Mouse (Mus musculus): Measurements from ENCODE around the gene Foxi3. TPM values are rescaled to one million over a fixed set of nuclear protein-coding genes. Genes with fewer than 3 reads are reported as not detected.

Foxi3 gene
- polyA plus RNA-seq, 1 experiment, result not detected

- H3K4me3 ChIP-seq (ENCODE audit: insufficient read depth, low read length), result no peak overlapping the region
- H3K4me1 ChIP-seq (ENCODE audit: control insufficient read depth, insufficient read depth, low read length), result no peaks in the 10 kb centered on the region
- no peak for TF ChIP-seq POLR2A (IDR thresholded peaks at IDR 0.05; ENCODE audit: borderline replicate concordance, low read depth, low read length)
Measured at GRCm38 (mm10) chr6:70954040-70954439, 2.3 kb upstream of the Foxi3 start.

GRCm38 (mm10) chr6:70955291-70955800, 985 bp upstream of the Foxi3 start:
- Histone ChIP-seq H3K4me3 (ENCODE audit: insufficient read depth, low read length) (no peak overlapping the region), H3K27ac (ENCODE audit: insufficient read depth, low read depth, low read length) (no peak overlapping the region), H3K4me1 (ENCODE audit: control insufficient read depth, insufficient read depth, low read length) (no peaks in the 10 kb centered on the region)
- TF ChIP-seq POLR2A (IDR thresholded peaks at IDR 0.05; ENCODE audit: borderline replicate concordance, low read depth, low read length), result no peak
- TF ChIP-seq CTCF (IDR thresholded peaks at IDR 0.05; ENCODE audit: low read depth, low read length), result no peak

More at GRCm38 (mm10) chr6:70954040-70954439, 2.3 kb upstream of the Foxi3 start:
- no peak overlapping the region for H3K27ac ChIP-seq (ENCODE audit: insufficient read depth, low read depth, low read length)

GRCm38 (mm10) chr6:70955841-70956240, 490 bp upstream of the Foxi3 start:
- Histone ChIP-seq H3K4me1 (ENCODE audit: control insufficient read depth, insufficient read depth, low read length) (no peaks in the 10 kb centered on the region), H3K27ac (ENCODE audit: insufficient read depth, low read depth, low read length) (no peak overlapping the region), H3K4me3 (ENCODE audit: insufficient read depth, low read length) (no peak overlapping the region)
- no peak for TF ChIP-seq CTCF (IDR thresholded peaks at IDR 0.05; ENCODE audit: low read depth, low read length)
- no peak for TF ChIP-seq POLR2A (IDR thresholded peaks at IDR 0.05; ENCODE audit: borderline replicate concordance, low read depth, low read length)

DNA sequence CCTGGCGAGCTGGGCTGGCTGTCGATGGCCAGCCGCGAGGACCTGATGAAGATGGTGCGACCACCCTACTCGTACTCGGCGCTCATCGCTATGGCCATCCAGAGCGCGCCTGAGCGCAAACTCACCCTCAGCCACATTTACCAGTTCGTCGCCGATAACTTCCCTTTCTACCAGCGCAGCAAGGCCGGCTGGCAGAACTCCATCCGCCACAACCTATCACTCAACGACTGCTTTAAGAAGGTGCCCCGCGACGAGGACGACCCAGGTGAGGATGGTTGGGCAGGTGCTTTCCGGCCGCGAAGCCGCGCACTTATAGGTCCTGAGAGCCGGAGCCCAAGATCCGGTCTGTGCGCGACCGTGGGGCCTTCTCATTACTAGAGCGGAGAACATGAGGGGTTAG, 605 bp downstream of the Foxi3 start:
- no peak overlapping the region for H3K4me3 ChIP-seq (ENCODE audit: insufficient read depth, low read length)
- H3K27ac ChIP-seq (ENCODE audit: insufficient read depth, low read depth, low read length), result no peak overlapping the region
- TF ChIP-seq CTCF (IDR thresholded peaks at IDR 0.05; ENCODE audit: low read depth, low read length) (no peak), POLR2A (IDR thresholded peaks at IDR 0.05; ENCODE audit: borderline replicate concordance, low read depth, low read length) (no peak)
- H3K4me1 ChIP-seq (ENCODE audit: control insufficient read depth, insufficient read depth, low read length), result no peaks in the 10 kb centered on the region

DNA sequence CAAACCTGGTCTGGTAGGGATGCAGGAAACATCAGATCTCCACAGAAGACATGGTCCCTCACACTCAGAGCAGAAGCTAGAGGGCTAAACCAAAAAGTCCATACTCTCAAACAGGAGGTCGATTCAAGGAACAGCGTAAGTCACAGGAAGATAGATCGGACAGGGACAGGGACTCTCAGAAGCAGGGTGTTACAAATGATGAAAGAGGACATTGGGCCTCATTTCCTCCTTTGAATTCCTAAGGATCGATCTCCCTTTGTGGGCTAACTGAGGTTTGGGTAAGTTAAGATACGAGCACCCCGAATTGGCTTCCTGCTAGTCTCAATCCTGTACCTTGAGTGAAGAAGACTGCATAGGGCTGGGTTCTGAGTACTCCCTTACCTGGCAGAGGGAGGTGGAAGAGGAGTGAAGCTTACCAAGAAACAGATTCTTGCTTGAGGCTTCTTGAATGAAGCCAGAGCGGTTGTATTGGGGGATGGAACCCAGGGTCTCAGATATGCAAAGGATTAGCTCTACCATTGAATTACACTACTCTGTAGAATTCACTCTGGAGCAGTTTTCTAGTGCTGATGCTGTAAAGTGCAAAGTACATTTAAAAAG, 1.1 kb downstream of the Foxi3 start:
- H3K4me3 ChIP-seq (ENCODE audit: insufficient read depth, low read length), result no peak overlapping the region
- TF ChIP-seq POLR2A (IDR thresholded peaks at IDR 0.05; ENCODE audit: borderline replicate concordance, low read depth, low read length) (no peak), CTCF (IDR thresholded peaks at IDR 0.05; ENCODE audit: low read depth, low read length) (no peak)
- no peaks in the 10 kb centered on the region for H3K4me1 ChIP-seq (ENCODE audit: control insufficient read depth, insufficient read depth, low read length)
- no peak overlapping the region for H3K27ac ChIP-seq (ENCODE audit: insufficient read depth, low read depth, low read length)

DNA sequence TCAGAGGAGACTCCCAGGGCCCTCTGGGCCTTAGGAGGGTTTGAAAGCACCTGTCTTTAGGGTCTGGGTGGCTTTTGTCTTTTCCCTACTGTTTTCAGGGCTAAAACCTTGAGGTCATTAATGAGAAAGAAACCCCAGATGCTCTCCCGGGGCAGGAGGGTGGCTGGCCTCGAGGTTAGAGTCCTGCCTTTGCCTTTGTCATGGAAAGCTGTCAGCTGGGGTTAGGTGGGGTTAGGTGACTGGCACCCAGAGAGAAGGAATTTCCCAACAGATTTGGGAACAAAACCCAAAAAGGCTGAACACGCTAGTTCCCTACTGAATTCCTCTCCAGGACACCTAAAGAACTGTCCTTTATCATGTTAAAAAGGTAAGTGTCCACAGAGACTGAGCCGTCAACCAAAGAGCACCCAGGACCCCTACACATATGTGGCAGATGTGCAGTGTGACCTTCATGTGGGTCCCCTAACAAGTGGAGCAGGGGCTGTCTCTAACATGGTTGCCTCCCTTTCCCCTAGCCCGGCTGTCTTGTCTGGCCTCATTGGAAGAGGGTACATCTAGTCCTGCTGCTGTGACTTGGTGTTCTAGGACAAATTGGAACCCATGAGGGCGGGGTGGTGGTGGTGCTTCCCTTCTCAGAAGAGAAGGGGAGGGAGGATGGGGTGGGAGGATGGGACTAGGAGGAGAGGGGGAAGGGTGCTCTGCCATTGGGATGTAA, 7.9 kb downstream of the Foxi3 start:
- no peak for TF ChIP-seq CTCF (IDR thresholded peaks at IDR 0.05; ENCODE audit: low read depth, low read length)
- TF ChIP-seq POLR2A (IDR thresholded peaks at IDR 0.05; ENCODE audit: borderline replicate concordance, low read depth, low read length), result no peak
- no peak overlapping the region for H3K27ac ChIP-seq (ENCODE audit: insufficient read depth, low read depth, low read length)
- no peaks in the 10 kb centered on the region for H3K4me1 ChIP-seq (ENCODE audit: control insufficient read depth, insufficient read depth, low read length)
- no peak overlapping the region for H3K4me3 ChIP-seq (ENCODE audit: insufficient read depth, low read length)

- no peak overlapping the region for H3K27ac ChIP-seq (ENCODE audit: insufficient read depth, low read depth, low read length)
- no peak overlapping the region for H3K4me3 ChIP-seq (ENCODE audit: insufficient read depth, low read length)
- no peaks in the 10 kb centered on the region for H3K4me1 ChIP-seq (ENCODE audit: control insufficient read depth, insufficient read depth, low read length)
- no peak for TF ChIP-seq POLR2A (IDR thresholded peaks at IDR 0.05; ENCODE audit: borderline replicate concordance, low read depth, low read length)
- no peak for TF ChIP-seq CTCF (IDR thresholded peaks at IDR 0.05; ENCODE audit: low read depth, low read length)
Measured at GRCm38 (mm10) chr6:70965694-70966093, 9.4 kb downstream of the Foxi3 start.

GRCm38 (mm10) chr6:70967422-70967821, 11.1 kb downstream of the Foxi3 start:
- TF ChIP-seq POLR2A (IDR thresholded peaks at IDR 0.05; ENCODE audit: borderline replicate concordance, low read depth, low read length) (no peak), CTCF (IDR thresholded peaks at IDR 0.05; ENCODE audit: low read depth, low read length) (no peak)
- no peak overlapping the region for H3K27ac ChIP-seq (ENCODE audit: insufficient read depth, low read depth, low read length)
- no peak overlapping the region for H3K4me3 ChIP-seq (ENCODE audit: insufficient read depth, low read length)
- H3K4me1 ChIP-seq (ENCODE audit: control insufficient read depth, insufficient read depth, low read length), result no peaks in the 10 kb centered on the region

- TF ChIP-seq CTCF (IDR thresholded peaks at IDR 0.05; ENCODE audit: low read depth, low read length), result no peak
- TF ChIP-seq POLR2A (IDR thresholded peaks at IDR 0.05; ENCODE audit: borderline replicate concordance, low read depth, low read length), result no peak
- no peak overlapping the region for H3K27ac ChIP-seq (ENCODE audit: insufficient read depth, low read depth, low read length)
- no peak overlapping the region for H3K4me3 ChIP-seq (ENCODE audit: insufficient read depth, low read length)
- peaks cover 3% of the 10 kb centered on the region for H3K4me1 ChIP-seq (ENCODE audit: control insufficient read depth, insufficient read depth, low read length)
Measured at GRCm38 (mm10) chr6:70968291-70968690, 12.0 kb downstream of the Foxi3 start.

DNA sequence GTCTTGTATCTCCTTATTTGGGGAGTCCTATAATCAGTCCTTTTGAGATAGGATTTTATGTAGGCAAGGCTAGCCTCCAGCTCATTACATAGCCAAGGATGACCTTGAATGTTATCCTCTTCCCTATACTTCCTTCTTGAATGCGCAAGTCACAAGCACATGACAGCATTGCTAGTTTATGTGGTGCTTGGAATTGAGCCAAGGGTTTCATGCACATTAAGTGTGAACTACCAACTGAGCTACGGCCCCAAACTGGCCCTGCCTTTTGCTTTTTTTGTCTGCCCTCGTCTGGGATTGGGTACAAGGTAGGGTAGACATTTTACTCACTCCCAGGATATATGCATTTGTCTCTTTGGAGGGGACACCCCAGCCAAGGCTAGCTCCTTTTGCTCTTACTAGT, 16.7 kb downstream of the Foxi3 start:
- TF ChIP-seq POLR2A (IDR thresholded peaks at IDR 0.05; ENCODE audit: borderline replicate concordance, low read depth, low read length) (no peak), CTCF (IDR thresholded peaks at IDR 0.05; ENCODE audit: low read depth, low read length) (no peak)
- Histone ChIP-seq H3K4me3 (ENCODE audit: insufficient read depth, low read length) (no peak overlapping the region), H3K27ac (ENCODE audit: insufficient read depth, low read depth, low read length) (no peak overlapping the region), H3K4me1 (ENCODE audit: control insufficient read depth, insufficient read depth, low read length) (peaks cover 5% of the 10 kb centered on the region)

Measured in bone marrow macrophage, adult 2 months (primary cell).